Mouse (Mus musculus): ENCODE results near the gene Phactr3. TPM values are rescaled to one million over a fixed set of nuclear protein-coding genes. Genes with fewer than 3 reads are reported as not detected.

Phactr3 gene
- polyA plus RNA-seq, 1 experiment: 0.75 TPM

DNA sequence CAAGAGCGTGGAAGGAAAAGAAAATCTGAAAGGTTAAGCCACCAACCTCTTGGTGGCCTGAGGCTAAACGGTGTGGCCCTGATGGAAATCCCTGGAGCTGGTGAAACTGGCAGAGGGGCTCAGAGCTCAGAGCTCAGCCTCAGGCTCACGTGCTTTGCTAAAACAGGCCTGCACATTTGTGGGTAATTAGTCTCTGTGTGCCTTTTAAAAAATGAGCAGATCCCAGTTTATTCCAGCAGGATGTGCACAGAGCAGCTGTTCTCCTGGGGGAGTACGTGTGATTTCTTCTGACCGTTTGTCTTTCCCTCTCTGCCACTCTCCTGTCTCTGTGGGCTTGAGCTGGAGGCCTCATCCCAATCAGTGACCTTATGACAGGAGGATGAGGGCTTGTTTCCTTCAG, 35.4 kb downstream of the Phactr3 start:
- Histone ChIP-seq H3K4me3 (ENCODE audit: low read depth, low read length) (no peak overlapping the region), H3K9ac (ENCODE audit: low read depth, poor library complexity, severe bottlenecking) (no peak overlapping the region), H3K9me3 (replicated peaks; ENCODE audit: control insufficient read depth, insufficient read depth, low read length, poor library complexity, severe bottlenecking) (no peaks in the 10 kb centered on the region), H3K27me3 (ENCODE audit: control insufficient read depth, insufficient read depth, low read length, poor library complexity, severe bottlenecking) (no peaks in the 10 kb centered on the region), H3K4me1 (ENCODE audit: control insufficient read depth, insufficient read depth, low read length) (no peaks in the 10 kb centered on the region), H3K36me3 (ENCODE audit: control insufficient read depth, insufficient read depth, low read length, poor library complexity, severe bottlenecking) (no peaks in the 10 kb centered on the region), H3K27ac (ENCODE audit: insufficient read depth, low read length) (no peak overlapping the region)
- TF ChIP-seq CTCF (IDR thresholded peaks at IDR 0.05; ENCODE audit: low read depth, low read length) (no peak), EP300 (IDR thresholded peaks at IDR 0.05; ENCODE audit: insufficient read depth, low read depth, low read length) (no peak)

- Histone ChIP-seq H3K27ac (ENCODE audit: insufficient read depth, low read length) (no peak overlapping the region), H3K9ac (ENCODE audit: low read depth, poor library complexity, severe bottlenecking) (no peak overlapping the region), H3K36me3 (ENCODE audit: control insufficient read depth, insufficient read depth, low read length, poor library complexity, severe bottlenecking) (no peaks in the 10 kb centered on the region), H3K4me1 (ENCODE audit: control insufficient read depth, insufficient read depth, low read length) (no peaks in the 10 kb centered on the region), H3K9me3 (replicated peaks; ENCODE audit: control insufficient read depth, insufficient read depth, low read length, poor library complexity, severe bottlenecking) (no peaks in the 10 kb centered on the region), H3K4me3 (ENCODE audit: low read depth, low read length) (no peak overlapping the region), H3K27me3 (ENCODE audit: control insufficient read depth, insufficient read depth, low read length, poor library complexity, severe bottlenecking) (no peaks in the 10 kb centered on the region)
- TF ChIP-seq EP300 (IDR thresholded peaks at IDR 0.05; ENCODE audit: insufficient read depth, low read depth, low read length) (no peak), POLR2A (IDR thresholded peaks at IDR 0.05; ENCODE audit: insufficient read depth, low read length) (no peak), CTCF (IDR thresholded peaks at IDR 0.05; ENCODE audit: low read depth, low read length) (no peak)
These were observed 35.8 kb downstream of the Phactr3 start for GRCm38 (mm10) chr2:178154576-178154975.

- Histone ChIP-seq H3K9me3 (replicated peaks; ENCODE audit: control insufficient read depth, insufficient read depth, low read length, poor library complexity, severe bottlenecking) (no peaks in the 10 kb centered on the region), H3K36me3 (ENCODE audit: control insufficient read depth, insufficient read depth, low read length, poor library complexity, severe bottlenecking) (no peaks in the 10 kb centered on the region), H3K9ac (ENCODE audit: low read depth, poor library complexity, severe bottlenecking) (no peak overlapping the region), H3K27ac (ENCODE audit: insufficient read depth, low read length) (no peak overlapping the region), H3K4me1 (ENCODE audit: control insufficient read depth, insufficient read depth, low read length) (no peaks in the 10 kb centered on the region), H3K4me3 (ENCODE audit: low read depth, low read length) (no peak overlapping the region), H3K27me3 (ENCODE audit: control insufficient read depth, insufficient read depth, low read length, poor library complexity, severe bottlenecking) (no peaks in the 10 kb centered on the region)
- TF ChIP-seq EP300 (IDR thresholded peaks at IDR 0.05; ENCODE audit: insufficient read depth, low read depth, low read length) (no peak), CTCF (IDR thresholded peaks at IDR 0.05; ENCODE audit: low read depth, low read length) (no peak)
These were observed 36.6 kb downstream of the Phactr3 start for GRCm38 (mm10) chr2:178155176-178155916.

DNA sequence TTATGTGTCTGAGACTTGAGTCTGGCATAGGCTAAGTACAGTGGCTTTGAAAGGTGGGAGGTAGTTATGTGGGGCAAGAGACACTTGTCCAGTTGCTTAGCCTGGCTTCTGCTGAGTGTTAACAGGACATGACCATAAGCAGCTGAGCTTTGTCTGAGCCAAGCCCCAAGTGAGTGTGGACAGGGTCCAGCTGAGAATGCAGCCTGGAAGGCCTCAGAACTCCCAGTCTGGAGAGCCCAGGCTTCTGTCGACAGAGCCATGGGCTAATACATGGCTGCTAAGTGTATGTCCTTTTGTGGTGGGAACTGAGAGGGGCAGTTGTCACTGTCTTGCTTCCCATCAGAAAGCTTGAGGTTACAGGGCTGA, 37.1 kb downstream of the Phactr3 start:
- no peaks in the 10 kb centered on the region for H3K27me3 ChIP-seq (ENCODE audit: control insufficient read depth, insufficient read depth, low read length, poor library complexity, severe bottlenecking)
- H3K9me3 ChIP-seq (replicated peaks; ENCODE audit: control insufficient read depth, insufficient read depth, low read length, poor library complexity, severe bottlenecking): no peaks in the 10 kb centered on the region
- H3K9ac ChIP-seq (ENCODE audit: low read depth, poor library complexity, severe bottlenecking): no peak overlapping the region
- TF ChIP-seq CTCF (IDR thresholded peaks at IDR 0.05; ENCODE audit: low read depth, low read length) (no peak), EP300 (IDR thresholded peaks at IDR 0.05; ENCODE audit: insufficient read depth, low read depth, low read length) (no peak), POLR2A (IDR thresholded peaks at IDR 0.05; ENCODE audit: insufficient read depth, low read length) (no peak)
- no peak overlapping the region for H3K27ac ChIP-seq (ENCODE audit: insufficient read depth, low read length)
- no peaks in the 10 kb centered on the region for H3K36me3 ChIP-seq (ENCODE audit: control insufficient read depth, insufficient read depth, low read length, poor library complexity, severe bottlenecking)
- no peaks in the 10 kb centered on the region for H3K4me1 ChIP-seq (ENCODE audit: control insufficient read depth, insufficient read depth, low read length)
- no peak overlapping the region for H3K4me3 ChIP-seq (ENCODE audit: low read depth, low read length)

- H3K27ac ChIP-seq (ENCODE audit: insufficient read depth, low read length): no peak overlapping the region
- no peaks in the 10 kb centered on the region for H3K27me3 ChIP-seq (ENCODE audit: control insufficient read depth, insufficient read depth, low read length, poor library complexity, severe bottlenecking)
- no peaks in the 10 kb centered on the region for H3K4me1 ChIP-seq (ENCODE audit: control insufficient read depth, insufficient read depth, low read length)
- no peak for TF ChIP-seq POLR2A (IDR thresholded peaks at IDR 0.05; ENCODE audit: insufficient read depth, low read length)
- no peak for TF ChIP-seq CTCF (IDR thresholded peaks at IDR 0.05; ENCODE audit: low read depth, low read length)
- no peak for TF ChIP-seq EP300 (IDR thresholded peaks at IDR 0.05; ENCODE audit: insufficient read depth, low read depth, low read length)
- no peak overlapping the region for H3K9ac ChIP-seq (ENCODE audit: low read depth, poor library complexity, severe bottlenecking)
- no peak overlapping the region for H3K4me3 ChIP-seq (ENCODE audit: low read depth, low read length)
- H3K9me3 ChIP-seq (replicated peaks; ENCODE audit: control insufficient read depth, insufficient read depth, low read length, poor library complexity, severe bottlenecking): no peaks in the 10 kb centered on the region
- H3K36me3 ChIP-seq (ENCODE audit: control insufficient read depth, insufficient read depth, low read length, poor library complexity, severe bottlenecking): no peaks in the 10 kb centered on the region
These were observed 40.2 kb downstream of the Phactr3 start for GRCm38 (mm10) chr2:178158936-178159335.

DNA sequence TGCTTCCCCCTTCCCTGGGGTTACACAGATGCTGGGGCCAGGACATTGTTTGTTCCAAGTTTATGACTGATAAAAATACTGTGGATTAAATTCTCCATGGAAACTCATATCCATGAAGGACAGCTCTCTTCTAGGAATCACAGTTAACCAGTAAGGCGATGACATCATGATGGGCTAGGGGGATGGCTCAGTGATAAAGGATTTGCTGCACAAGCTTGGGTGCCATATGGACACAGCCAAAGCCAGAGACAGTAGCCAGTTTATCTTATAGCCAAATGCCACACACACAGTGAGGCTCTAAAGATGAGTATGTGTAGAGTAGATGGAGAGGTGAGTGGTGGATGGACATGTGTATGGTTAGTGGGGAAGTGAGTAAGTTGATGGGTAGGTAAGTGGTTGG, 45.2 kb downstream of the Phactr3 start:
- no peaks in the 10 kb centered on the region for H3K36me3 ChIP-seq (ENCODE audit: control insufficient read depth, insufficient read depth, low read length, poor library complexity, severe bottlenecking)
- H3K4me1 ChIP-seq (ENCODE audit: control insufficient read depth, insufficient read depth, low read length): no peaks in the 10 kb centered on the region
- no peaks in the 10 kb centered on the region for H3K27me3 ChIP-seq (ENCODE audit: control insufficient read depth, insufficient read depth, low read length, poor library complexity, severe bottlenecking)
- H3K27ac ChIP-seq (ENCODE audit: insufficient read depth, low read length): no peak overlapping the region
- H3K9me3 ChIP-seq (replicated peaks; ENCODE audit: control insufficient read depth, insufficient read depth, low read length, poor library complexity, severe bottlenecking): no peaks in the 10 kb centered on the region
- H3K4me3 ChIP-seq (ENCODE audit: low read depth, low read length): no peak overlapping the region
- TF ChIP-seq POLR2A (IDR thresholded peaks at IDR 0.05; ENCODE audit: insufficient read depth, low read length) (no peak), CTCF (IDR thresholded peaks at IDR 0.05; ENCODE audit: low read depth, low read length) (no peak), EP300 (IDR thresholded peaks at IDR 0.05; ENCODE audit: insufficient read depth, low read depth, low read length) (no peak)
- H3K9ac ChIP-seq (ENCODE audit: low read depth, poor library complexity, severe bottlenecking): no peak overlapping the region

Measured in ES-Bruce4 (cell line).